ENCODE assay signal across 8 mouse cellular contexts in genomic region chr4:107178182-107178829, GRCm38 (mm10). TPM values are rescaled to one million over a fixed set of nuclear protein-coding genes. Genes with fewer than 3 reads are reported as not detected.
DNase-seq lines count a peak whose midpoint lies in the region; ATAC-seq and TF ChIP-seq lines count a peak whose summit lies in the region.

Gene Tmem59, plus strand, starts transcription at chr4:107178399.

- TF ChIP-seq RAD21 in CH12.LX (IDR thresholded peaks at IDR 0.05; ENCODE audit: low read depth, low read length) = no peak; the same call in none of the 2 replicates

- H3K9me3 ChIP-seq in CH12.LX (replicated peaks; ENCODE audit: low read length) = no peaks in the 10 kb centered on the region
- no peaks in the 10 kb centered on the region for H3K9me3 ChIP-seq in forebrain, embryonic 11.5 days (ENCODE audit: control insufficient read depth, low read length)
- H3K9me3 ChIP-seq in heart, embryonic 16.5 days (replicated peaks; ENCODE audit: control insufficient read depth, low read length) = no peaks in the 10 kb centered on the region
- no peaks in the 10 kb centered on the region for H3K9me3 ChIP-seq in liver, embryonic 15.5 days (replicated peaks)
- no peaks in the 10 kb centered on the region for H3K9me3 ChIP-seq in neural tube, embryonic 12.5 days

- WGBS in forebrain, embryonic 11.5 days = under 1% methylated on average over 48 of the region's 49 CpGs
- under 1% methylated on average over 47 of the region's 49 CpGs for WGBS in heart, embryonic 16.5 days
- under 1% methylated on average over 49 of the region's 49 CpGs for WGBS in liver, embryonic 15.5 days (ENCODE audit: insufficient replicate concordance)
- WGBS in neural tube, embryonic 12.5 days = under 1% methylated on average over 49 of the region's 49 CpGs

- H3K79me2 ChIP-seq in CH12.LX (replicated peaks; ENCODE audit: control insufficient read depth, extremely low read depth, insufficient read depth, poor library complexity, severe bottlenecking) = peaks cover 49% of the 10 kb centered on the region

- TF ChIP-seq POLR2A in CH12.LX (IDR thresholded peaks at IDR 0.05; ENCODE audit: low read depth, low read length) = peak; percentile 77

- in situ Hi-C loops in CH12.LX (cut with MboI; ENCODE audit: low pct_ligation_motif_present, low pct_unique_long_range_greater_than_20kb, low sequenced_read_pairs) = no loop called here

- TF ChIP-seq EP300 in CH12.LX (IDR thresholded peaks at IDR 0.05; ENCODE audit: low read length) = no peak

- peak; percentile 93 for ATAC-seq in forebrain, embryonic 11.5 days (replicated peaks; ENCODE audit: low FRiP score)
- peak; percentile 93 for ATAC-seq in heart, embryonic 16.5 days (replicated peaks; ENCODE audit: extremely low read depth, insufficient read depth, low FRiP score)
- peak; percentile 92 for ATAC-seq in liver, embryonic 15.5 days (ENCODE audit: insufficient read depth)
- peak; percentile 95 for ATAC-seq in neural tube, embryonic 12.5 days (ENCODE audit: low FRiP score, low read depth)

- DNase-seq in CH12.LX (ENCODE audit: extremely low read depth) = peak; percentile 95
- peak; percentile 94 for DNase-seq in c-Kit-positive CD71-positive TER-119-negative erythroid progenitor cells, embryonic 14.5 days (ENCODE audit: low read depth)
- DNase-seq in forebrain, embryonic 11.5 days (ENCODE audit: low spot score) = peak; percentile 95
- peak; percentile 98 to 99 for DNase-seq in kidney, postnatal 36 days
- peak; percentile 91 for DNase-seq in telencephalon, adult 2 months (ENCODE audit: low read depth, low spot score)

- peak within 1 kb of the TSS; percentile 93 for H3K4me2 ChIP-seq in CH12.LX (ENCODE audit: insufficient read depth, low read depth, poor library complexity, severe bottlenecking)
- H3K4me2 ChIP-seq in forebrain, embryonic 11.5 days (ENCODE audit: low read depth, low read length, severe bottlenecking) = peak within 1 kb of the TSS; percentile 55
- H3K4me2 ChIP-seq in heart, embryonic 16.5 days (ENCODE audit: low read depth, low read length) = peak within 1 kb of the TSS; percentile 84
- H3K4me2 ChIP-seq in liver, embryonic 15.5 days = peak within 1 kb of the TSS; percentile 76
- peak within 1 kb of the TSS; percentile 64 for H3K4me2 ChIP-seq in neural tube, embryonic 12.5 days (replicated peaks)

- peaks cover 3 to 58% of the 10 kb centered on the region in 2 experiments for H3K4me1 ChIP-seq in CH12.LX (ENCODE audit: control insufficient read depth in 1 of 2, insufficient read depth in 2 of 2)
- H3K4me1 ChIP-seq in forebrain, embryonic 11.5 days (replicated peaks; ENCODE audit: control insufficient read depth, insufficient read depth, low read length) = no peaks in the 10 kb centered on the region; the same call in 1 of the 2 replicates
- H3K4me1 ChIP-seq in heart, embryonic 16.5 days (ENCODE audit: control insufficient read depth, insufficient read depth, low read length) = peaks cover 23% of the 10 kb centered on the region
- peaks cover 54% of the 10 kb centered on the region for H3K4me1 ChIP-seq in liver, embryonic 15.5 days (replicated peaks)
- H3K4me1 ChIP-seq in neural tube, embryonic 12.5 days = peaks cover 27% of the 10 kb centered on the region

- dilution Hi-C loops in CH12.LX (cut with MboI; ENCODE audit: extremely low pct_ligation_motif_present, extremely low pct_unique_long_range_greater_than_20kb, low sequenced_read_pairs) = no loop called here

- H3K36me3 ChIP-seq in CH12.LX (replicated peaks in 1 of 2; ENCODE audit: control insufficient read depth in 1 of 2, insufficient read depth in 1 of 2, low read length in 1 of 2) = peaks cover 13 to 36% of the 10 kb centered on the region in 2 experiments
- peaks cover 4% of the 10 kb centered on the region; the same call in 1 of the 2 replicates for H3K36me3 ChIP-seq in forebrain, embryonic 11.5 days (ENCODE audit: control insufficient read depth, insufficient read depth, low read length)
- peaks cover 16% of the 10 kb centered on the region; the same call in 1 of the 2 replicates for H3K36me3 ChIP-seq in heart, embryonic 16.5 days (ENCODE audit: control insufficient read depth, insufficient read depth)
- peaks cover 22% of the 10 kb centered on the region for H3K36me3 ChIP-seq in liver, embryonic 15.5 days (replicated peaks)
- H3K36me3 ChIP-seq in neural tube, embryonic 12.5 days = peaks cover 12% of the 10 kb centered on the region

- H3K4me3 ChIP-seq in CH12.LX (replicated peaks in 1 of 3; ENCODE audit: low read depth in 2 of 3, low read length in 2 of 3, poor library complexity in 1 of 3) = peak within 1 kb of the TSS; percentile 93 to 100 (median 98)
- peak within 1 kb of the TSS; percentile 97 for H3K4me3 ChIP-seq in forebrain, embryonic 11.5 days (ENCODE audit: low read depth, low read length)
- peak within 1 kb of the TSS; percentile 99 for H3K4me3 ChIP-seq in heart, embryonic 16.5 days (ENCODE audit: low read length)
- H3K4me3 ChIP-seq in liver, embryonic 15.5 days (replicated peaks) = peak within 1 kb of the TSS; percentile 99
- H3K4me3 ChIP-seq in neural tube, embryonic 12.5 days = peak within 1 kb of the TSS; percentile 94

- H3K27me3 ChIP-seq in CH12.LX (replicated peaks) = no peaks in the 10 kb centered on the region
- H3K27me3 ChIP-seq in forebrain, embryonic 11.5 days (ENCODE audit: control insufficient read depth, insufficient read depth, low read length) = no peaks in the 10 kb centered on the region
- H3K27me3 ChIP-seq in heart, embryonic 16.5 days (ENCODE audit: control insufficient read depth, insufficient read depth, low read length) = no peaks in the 10 kb centered on the region
- H3K27me3 ChIP-seq in liver, embryonic 15.5 days = no peaks in the 10 kb centered on the region
- H3K27me3 ChIP-seq in neural tube, embryonic 12.5 days (replicated peaks) = no peaks in the 10 kb centered on the region

- TF ChIP-seq CTCF in CH12.LX (conservative IDR thresholded peaks at IDR 0.05 in 1 of 2, IDR thresholded peaks at IDR 0.05 in 1 of 2; ENCODE audit: low read depth in 2 of 2, low read length in 2 of 2) = no peak

- peak within 1 kb of the TSS; percentile 94 for H3K27ac ChIP-seq in CH12.LX (ENCODE audit: insufficient read depth, low read depth)
- peak within 1 kb of the TSS; percentile 96 for H3K27ac ChIP-seq in forebrain, embryonic 11.5 days (ENCODE audit: low read depth, low read length)
- peak within 1 kb of the TSS; percentile 98 for H3K27ac ChIP-seq in heart, embryonic 16.5 days (ENCODE audit: low read length)
- peak within 1 kb of the TSS; percentile 99 for H3K27ac ChIP-seq in liver, embryonic 15.5 days (replicated peaks)
- peak within 1 kb of the TSS; percentile 97 for H3K27ac ChIP-seq in neural tube, embryonic 12.5 days

- peak within 1 kb of the TSS; percentile 91 for H3K9ac ChIP-seq in CH12.LX (ENCODE audit: insufficient read depth, low read depth)
- H3K9ac ChIP-seq in forebrain, embryonic 11.5 days (ENCODE audit: low read length) = peak within 1 kb of the TSS; percentile 87
- peak within 1 kb of the TSS; percentile 95 for H3K9ac ChIP-seq in heart, embryonic 16.5 days (ENCODE audit: low read length)
- H3K9ac ChIP-seq in liver, embryonic 15.5 days = peak within 1 kb of the TSS; percentile 97
- peak within 1 kb of the TSS; percentile 92 for H3K9ac ChIP-seq in neural tube, embryonic 12.5 days

TF ChIP-seq in CH12.LX, 34 proteins besides CTCF, POLR2A, EP300 and RAD21 (continues in another document):
- TF ChIP-seq MAFK (IDR thresholded peaks at IDR 0.05; ENCODE audit: insufficient replicate concordance, low read length) = no peak
- no peak for TF ChIP-seq RCOR1 (conservative IDR thresholded peaks at IDR 0.05; ENCODE audit: low read depth, low read length)
- TF ChIP-seq TCF12 (IDR thresholded peaks at IDR 0.05; ENCODE audit: low read depth, low read length) = peak; percentile 53
- peak; percentile 23; the same call in 1 of the 2 replicates for TF ChIP-seq CHD1 (IDR thresholded peaks at IDR 0.05; ENCODE audit: low read depth, low read length)
- no peak; the same call in 1 of the 2 replicates for TF ChIP-seq GABPA (IDR thresholded peaks at IDR 0.05; ENCODE audit: insufficient replicate concordance, low read depth, low read length)
- peak; percentile 13; the same call in 1 of the 2 replicates for TF ChIP-seq UBTF (IDR thresholded peaks at IDR 0.05; ENCODE audit: low read depth, low read length)
- TF ChIP-seq JUND (conservative IDR thresholded peaks at IDR 0.05; ENCODE audit: low read depth, low read length) = no peak
- peak; percentile 30; the same call in 1 of the 2 replicates for TF ChIP-seq MAZ (IDR thresholded peaks at IDR 0.05; ENCODE audit: low read depth, low read length)
- TF ChIP-seq POLR2AphosphoS2 (IDR thresholded peaks at IDR 0.05; ENCODE audit: low read depth, low read length) = peak; percentile 68; the same call in 1 of the 2 replicates
- TF ChIP-seq TBP (conservative IDR thresholded peaks at IDR 0.05; ENCODE audit: low read depth, low read length) = no peak
- TF ChIP-seq SIN3A (IDR thresholded peaks at IDR 0.05; ENCODE audit: low read length) = peak; percentile 85
- no peak for TF ChIP-seq USF1 (IDR thresholded peaks at IDR 0.05; ENCODE audit: low read depth, low read length)
- no peak for TF ChIP-seq ZC3H11A (IDR thresholded peaks at IDR 0.05; ENCODE audit: low read depth, low read length)
- no peak for TF ChIP-seq ETS1 (conservative IDR thresholded peaks at IDR 0.05; ENCODE audit: low read depth, low read length)
- peak; percentile 80 for TF ChIP-seq MXI1 (IDR thresholded peaks at IDR 0.05; ENCODE audit: low read depth, low read length)
- no peak for TF ChIP-seq ZNF384 (IDR thresholded peaks at IDR 0.05; ENCODE audit: low read depth, low read length)
- no peak; the same call in none of the 2 replicates for TF ChIP-seq NRF1 (IDR thresholded peaks at IDR 0.05; ENCODE audit: low read depth, low read length)
- no peak for TF ChIP-seq ZKSCAN1 (IDR thresholded peaks at IDR 0.05; ENCODE audit: borderline replicate concordance, low read depth, low read length)
- TF ChIP-seq KAT2A (IDR thresholded peaks at IDR 0.05; ENCODE audit: insufficient replicate concordance, low read length) = peak; percentile 90; the same call in 1 of the 2 replicates
- TF ChIP-seq HCFC1 (IDR thresholded peaks at IDR 0.05; ENCODE audit: low read depth, low read length) = peak; percentile 97
- TF ChIP-seq MAX (IDR thresholded peaks at IDR 0.05; ENCODE audit: low read length) = 0 out of 2 replicates have a peak, but pooled peaks have one; percentile 33
- TF ChIP-seq NELFE (IDR thresholded peaks at IDR 0.05; ENCODE audit: low read depth, low read length) = peak; percentile 69

RNA-seq across cellular contexts. Expression of gene Tmem59, which starts in this region (rescaled TPM):
- 54.4 and 71.8 TPM in 2 replicates for total RNA-seq in CH12.LX (2012; rRNA removed)
- 50.7 and 57.2 TPM in 2 replicates for total RNA-seq in CH12.LX (2014; rRNA removed)
- 61.9 and 68.5 TPM in 2 replicates for polyA plus RNA-seq in CH12.LX (2012; ENCODE audit: insufficient read length, low read depth)
- polyA plus RNA-seq in forebrain, embryonic 11.5 days (2014; fragmentation: Nextera tagmentation; extraction: Ambion mirVana) = 261 and 265 TPM in 2 replicates
- 338 TPM in 2 replicates for polyA plus RNA-seq in heart, embryonic 16.5 days (2015; fragmentation: Nextera tagmentation; extraction: Ambion mirVana)
- 178 and 182 TPM in 2 replicates for polyA plus RNA-seq in liver, embryonic 15.5 days (2015; fragmentation: Nextera tagmentation; extraction: Ambion mirVana)
- 398 and 399 TPM in 2 replicates for polyA plus RNA-seq in neural tube, embryonic 12.5 days (2016; fragmentation: Nextera tagmentation; extraction: Ambion mirVana)

Comparison
In these comparisons a context has a peak if more than half of its experiments do, and no peak if none do; other contexts are left out.
1. Peak in every context shown above with its lines: DNase-seq, ATAC-seq, H3K4me3 ChIP-seq and H3K27ac ChIP-seq.